Mouse (Mus musculus): ENCODE data around the gene Polr2h. TPM values are rescaled to one million over a fixed set of nuclear protein-coding genes. Genes with fewer than 3 reads are reported as not detected.

Gene Polr2h
- polyA plus RNA-seq, 1 experiment from 2014 or later: 87.1 TPM

- Histone ChIP-seq H3K36me3 (peaks cover 36% of the 10 kb centered on the region), H3K27ac (peak overlapping the region; percentile 98; the same call in 1 of the 2 replicates), H3K9ac (peak overlapping the region; percentile 62; the same call in 1 of the 2 replicates), H3K4me2 (peak overlapping the region; percentile 90), H3K4me3 (peak overlapping the region; percentile 67), H3K9me3 (no peaks in the 10 kb centered on the region), H3K27me3 (no peaks in the 10 kb centered on the region), H3K4me1 (peaks cover 43% of the 10 kb centered on the region)
- no peak for ATAC-seq (ENCODE audit: insufficient number of reproducible peaks, low FRiP score, low TSS enrichment, low read depth)
- WGBS: 52% methylated on average over 2 of the region's 2 CpGs
These were observed 2.3 kb upstream of the Polr2h start for GRCm38 (mm10) chr16:20715161-20715560.

- 2% methylated on average over 12 of the region's 12 CpGs for WGBS
- peak overlapping the region; percentile 62 for H3K9ac ChIP-seq
- no peaks in the 10 kb centered on the region for H3K9me3 ChIP-seq
- H3K4me2 ChIP-seq: peak overlapping the region; percentile 90
- H3K4me3 ChIP-seq: peak overlapping the region; percentile 67
- peak overlapping the region; percentile 98 for H3K27ac ChIP-seq
- peaks cover 37% of the 10 kb centered on the region for H3K36me3 ChIP-seq
- no peak; the same call in 1 of the 2 replicates for ATAC-seq (ENCODE audit: insufficient number of reproducible peaks, low FRiP score, low TSS enrichment, low read depth)
- H3K4me1 ChIP-seq: peaks cover 43% of the 10 kb centered on the region
- no peaks in the 10 kb centered on the region for H3K27me3 ChIP-seq
These were observed 1.9 kb upstream of the Polr2h start for GRCm38 (mm10) chr16:20715566-20715965.

- peak overlapping the region; percentile 62 for H3K9ac ChIP-seq
- no peaks in the 10 kb centered on the region for H3K9me3 ChIP-seq
- ATAC-seq (ENCODE audit: insufficient number of reproducible peaks, low FRiP score, low TSS enrichment, low read depth): peak; percentile 85
- peaks cover 33% of the 10 kb centered on the region for H3K36me3 ChIP-seq
- peak overlapping the region; percentile 90 for H3K4me2 ChIP-seq
- no peaks in the 10 kb centered on the region for H3K27me3 ChIP-seq
- under 1% methylated on average over 65 of the region's 68 CpGs for WGBS
- H3K4me3 ChIP-seq: peak overlapping the region; percentile 67
- H3K27ac ChIP-seq: peak overlapping the region; percentile 98
- peaks cover 43% of the 10 kb centered on the region for H3K4me1 ChIP-seq
These were observed 1.3 kb upstream of the Polr2h start for GRCm38 (mm10) chr16:20715976-20716840.

- Histone ChIP-seq H3K4me3 (peak overlapping the region; percentile 67), H3K4me2 (peak overlapping the region; percentile 90), H3K9ac (peak overlapping the region; percentile 62; the same call in 1 of the 2 replicates), H3K36me3 (peaks cover 33% of the 10 kb centered on the region), H3K4me1 (peaks cover 43% of the 10 kb centered on the region), H3K27me3 (no peaks in the 10 kb centered on the region), H3K27ac (peak overlapping the region; percentile 98), H3K9me3 (no peaks in the 10 kb centered on the region)
- 1% methylated on average over 8 of the region's 8 CpGs for WGBS
- ATAC-seq (ENCODE audit: insufficient number of reproducible peaks, low FRiP score, low TSS enrichment, low read depth): no peak
These were observed 654 bp upstream of the Polr2h start for GRCm38 (mm10) chr16:20716841-20717180.

GRCm38 (mm10) chr16:20717978-20718670 lies 659 bp downstream of the Polr2h start:
- WGBS: 2% methylated on average over 18 of the region's 18 CpGs
- H3K27ac ChIP-seq: peak overlapping the region; percentile 98

GRCm38 (mm10) chr16:20721808-20722207 lies 4.3 kb downstream of the Polr2h start:
- Histone ChIP-seq H3K36me3 (peaks cover 29% of the 10 kb centered on the region), H3K4me1 (peaks cover 13% of the 10 kb centered on the region), H3K27ac (no peak overlapping the region), H3K4me3 (no peak overlapping the region), H3K9me3 (no peaks in the 10 kb centered on the region), H3K27me3 (no peaks in the 10 kb centered on the region), H3K4me2 (no peak overlapping the region), H3K9ac (no peak overlapping the region)
- ATAC-seq (ENCODE audit: insufficient number of reproducible peaks, low FRiP score, low TSS enrichment, low read depth): no peak
- 82% methylated on average over 10 of the region's 10 CpGs for WGBS

More at GRCm38 (mm10) chr16:20717978-20718670, 659 bp downstream of the Polr2h start:
- Histone ChIP-seq H3K9ac (peak overlapping the region; percentile 62), H3K27me3 (no peaks in the 10 kb centered on the region), H3K36me3 (peaks cover 30% of the 10 kb centered on the region), H3K4me1 (peaks cover 43% of the 10 kb centered on the region), H3K9me3 (no peaks in the 10 kb centered on the region), H3K4me2 (peak overlapping the region; percentile 90), H3K4me3 (peak overlapping the region; percentile 67)
- peak; percentile 26 for ATAC-seq (ENCODE audit: insufficient number of reproducible peaks, low FRiP score, low TSS enrichment, low read depth)

- no peak overlapping the region for H3K27ac ChIP-seq
- peaks cover 7% of the 10 kb centered on the region for H3K4me1 ChIP-seq
- no peak for ATAC-seq (ENCODE audit: insufficient number of reproducible peaks, low FRiP score, low TSS enrichment, low read depth)
- H3K36me3 ChIP-seq: peaks cover 29% of the 10 kb centered on the region
- no peak overlapping the region for H3K4me2 ChIP-seq
- no peak overlapping the region for H3K4me3 ChIP-seq
- no peak overlapping the region for H3K9ac ChIP-seq
- H3K27me3 ChIP-seq: no peaks in the 10 kb centered on the region
- no peaks in the 10 kb centered on the region for H3K9me3 ChIP-seq
- WGBS: 59% methylated on average over 4 of the region's 4 CpGs
These were observed 5.3 kb downstream of the Polr2h start for GRCm38 (mm10) chr16:20722736-20723135.

- H3K36me3 ChIP-seq: peaks cover 29% of the 10 kb centered on the region
- H3K4me1 ChIP-seq: peaks cover 7% of the 10 kb centered on the region
- no peak overlapping the region for H3K4me3 ChIP-seq
- no peaks in the 10 kb centered on the region for H3K27me3 ChIP-seq
- no peak overlapping the region for H3K4me2 ChIP-seq
- 34% methylated on average over 4 of the region's 4 CpGs for WGBS
- H3K27ac ChIP-seq: no peak overlapping the region
- H3K9ac ChIP-seq: no peak overlapping the region
- no peak for ATAC-seq (ENCODE audit: insufficient number of reproducible peaks, low FRiP score, low TSS enrichment, low read depth)
- H3K9me3 ChIP-seq: no peaks in the 10 kb centered on the region
These were observed 5.8 kb downstream of the Polr2h start for GRCm38 (mm10) chr16:20723247-20723646.

GRCm38 (mm10) chr16:20724338-20724748 lies 6.9 kb downstream of the Polr2h start:
- no peak overlapping the region for H3K27ac ChIP-seq
- 0 out of 2 replicates have a peak, but pooled peaks have one; percentile 46 for ATAC-seq (ENCODE audit: insufficient number of reproducible peaks, low FRiP score, low TSS enrichment, low read depth)
- 22% methylated on average over 5 of the region's 5 CpGs for WGBS

GRCm38 (mm10) chr16:20725321-20725720 lies 7.9 kb downstream of the Polr2h start:
- 60% methylated on average over 7 of the region's 7 CpGs for WGBS
- H3K27ac ChIP-seq: no peak overlapping the region

More at GRCm38 (mm10) chr16:20724338-20724748, 6.9 kb downstream of the Polr2h start:
- peaks cover 29% of the 10 kb centered on the region for H3K36me3 ChIP-seq
- no peak overlapping the region for H3K4me3 ChIP-seq
- no peak overlapping the region for H3K4me2 ChIP-seq
- H3K9ac ChIP-seq: no peak overlapping the region
- H3K27me3 ChIP-seq: no peaks in the 10 kb centered on the region
- no peaks in the 10 kb centered on the region for H3K4me1 ChIP-seq
- no peaks in the 10 kb centered on the region for H3K9me3 ChIP-seq

GRCm38 (mm10) chr16:20725750-20726149 lies 8.3 kb downstream of the Polr2h start:
- Histone ChIP-seq H3K27ac (no peak overlapping the region), H3K4me2 (no peak overlapping the region), H3K9me3 (no peaks in the 10 kb centered on the region), H3K27me3 (no peaks in the 10 kb centered on the region), H3K36me3 (peaks cover 17% of the 10 kb centered on the region), H3K9ac (no peak overlapping the region), H3K4me1 (no peaks in the 10 kb centered on the region), H3K4me3 (no peak overlapping the region)
- WGBS: 78% methylated on average over 4 of the region's 4 CpGs
- ATAC-seq (ENCODE audit: insufficient number of reproducible peaks, low FRiP score, low TSS enrichment, low read depth): no peak

More at GRCm38 (mm10) chr16:20725321-20725720, 7.9 kb downstream of the Polr2h start:
- Histone ChIP-seq H3K4me3 (no peak overlapping the region), H3K4me2 (no peak overlapping the region), H3K27me3 (no peaks in the 10 kb centered on the region), H3K4me1 (no peaks in the 10 kb centered on the region), H3K9me3 (no peaks in the 10 kb centered on the region), H3K36me3 (peaks cover 21% of the 10 kb centered on the region), H3K9ac (no peak overlapping the region)
- ATAC-seq (ENCODE audit: insufficient number of reproducible peaks, low FRiP score, low TSS enrichment, low read depth): no peak

GRCm38 (mm10) chr16:20726384-20726783 lies 8.9 kb downstream of the Polr2h start:
- H3K9me3 ChIP-seq: no peaks in the 10 kb centered on the region
- H3K9ac ChIP-seq: no peak overlapping the region
- no peak overlapping the region for H3K4me2 ChIP-seq
- no peak overlapping the region for H3K27ac ChIP-seq
- H3K36me3 ChIP-seq: peaks cover 15% of the 10 kb centered on the region
- no peaks in the 10 kb centered on the region for H3K27me3 ChIP-seq
- WGBS: 65% methylated on average over 1 of the region's 1 CpGs
- no peaks in the 10 kb centered on the region for H3K4me1 ChIP-seq
- ATAC-seq (ENCODE audit: insufficient number of reproducible peaks, low FRiP score, low TSS enrichment, low read depth): no peak
- H3K4me3 ChIP-seq: no peak overlapping the region

Data from limb, embryonic 15.5 days (tissue).